Mouse (Mus musculus) ES-E14 (cell line): ENCODE results near the gene Olfr769. TPM values are rescaled to one million over a fixed set of nuclear protein-coding genes. Genes with fewer than 3 reads are reported as not detected.
"Not testable (repeated sequence)": the region's sequence is repeated elsewhere in the genome, so short reads cannot be mapped to it uniquely, and the experiment has no call there.

Source experiments
- DNase-seq: peaks from one replicate; pipeline ENCODE4 v3.0.0-alpha.2; 2013; ENCODE audit warnings: low read depth, low spot score
- H3K27ac ChIP-seq: 2 replicates; pipeline ENCODE4 v1.5.1; 2012; ENCODE audit warnings: low read depth, mild to moderate bottlenecking, low read length, moderate library complexity, mixed read lengths; ENCODE audit not compliant: poor library complexity, insufficient read depth, severe bottlenecking
- H3K36me3 ChIP-seq: 2 replicates; pipeline ENCODE4 v1.6.1; 2012; ENCODE audit warnings: mild to moderate bottlenecking, low read length, moderate library complexity, mixed read lengths; ENCODE audit not compliant: control insufficient read depth, poor library complexity, insufficient read depth, severe bottlenecking
- H3K4me1 ChIP-seq, 2 experiments: fragments of 150-350 bp in 1 of 2; sonication (generic) in 1 of 2; 2 replicates each; pipeline ENCODE4 v1.6.1; 2012; ENCODE audit warnings: low read length in 2 of 2, mild to moderate bottlenecking in 1 of 2, mixed read lengths in 1 of 2; ENCODE audit not compliant: control insufficient read depth in 2 of 2, insufficient read depth in 2 of 2, poor library complexity in 1 of 2
- H3K4me3 ChIP-seq, 2 experiments: fragments of 150-350 bp in 1 of 2; sonication (generic) in 1 of 2; 2 replicates each; pipeline ENCODE4 v1.5.1; 2012; ENCODE audit warnings: low read length in 2 of 2, low read depth in 1 of 2, mild to moderate bottlenecking in 1 of 2, mixed read lengths in 1 of 2; ENCODE audit not compliant: insufficient read depth in 1 of 2, poor library complexity in 1 of 2, severe bottlenecking in 1 of 2
- H3K9ac ChIP-seq: 2 replicates; pipeline ENCODE4 v1.6.1; 2012; ENCODE audit warnings: low read depth, mild to moderate bottlenecking, low read length, mixed read lengths; ENCODE audit not compliant: poor library complexity, insufficient read depth, severe bottlenecking
- H3K9me3 ChIP-seq: fragments of 150-350 bp; sonication (generic); 2 replicates; pipeline ENCODE4 v1.6.1; 2012; ENCODE audit warnings: low read depth, mild to moderate bottlenecking, low read length; ENCODE audit not compliant: control insufficient read depth, insufficient read depth
- CHD2 ChIP-seq: IDR thresholded peaks from 2 replicates; pipeline ENCODE4 v1.6.1; 2014; ENCODE audit warnings: mild to moderate bottlenecking, low read depth, low read length, inconsistent platforms
- HCFC1 ChIP-seq: IDR thresholded peaks from 2 replicates; pipeline ENCODE4 v1.6.1; 2012; ENCODE audit warnings: low read length, inconsistent platforms, borderline replicate concordance; ENCODE audit not compliant: insufficient read depth
- MAFK ChIP-seq: IDR thresholded peaks from 2 replicates; pipeline ENCODE4 v1.6.1; 2014; ENCODE audit warnings: mild to moderate bottlenecking, low read depth, low read length, inconsistent platforms; ENCODE audit not compliant: insufficient read depth
- ZC3H11A ChIP-seq: IDR thresholded peaks from 2 replicates; pipeline ENCODE4 v1.6.1; 2012; ENCODE audit warnings: low read depth, mild to moderate bottlenecking, inconsistent platforms, low read length, borderline replicate concordance
- ZNF384 ChIP-seq: IDR thresholded peaks from 2 replicates; pipeline ENCODE4 v1.6.1; 2012; ENCODE audit warnings: low read depth, low read length, inconsistent platforms
- in situ Hi-C, 2 experiments: fragments of 600-800 bp; cut with MboI; formaldehyde crosslinking; loops; one replicate each; pipeline ENCODE4 v1.15.1; 2025; ENCODE audit warnings: low sequenced_read_pairs in 2 of 2, inconsistent platforms in 1 of 2; ENCODE audit not compliant: unreplicated experiment in 2 of 2
- total RNA-seq: library from RNA; depleted of rRNA; stranded (reverse); fragments of 300-350 nt; gene quantifications from 2 replicates; pipeline ENCODE4 v1.2.3, GENCODE M21; 2012; rRNA removed

Gene Olfr769
- total RNA-seq, 1 experiment = not detected

DNA sequence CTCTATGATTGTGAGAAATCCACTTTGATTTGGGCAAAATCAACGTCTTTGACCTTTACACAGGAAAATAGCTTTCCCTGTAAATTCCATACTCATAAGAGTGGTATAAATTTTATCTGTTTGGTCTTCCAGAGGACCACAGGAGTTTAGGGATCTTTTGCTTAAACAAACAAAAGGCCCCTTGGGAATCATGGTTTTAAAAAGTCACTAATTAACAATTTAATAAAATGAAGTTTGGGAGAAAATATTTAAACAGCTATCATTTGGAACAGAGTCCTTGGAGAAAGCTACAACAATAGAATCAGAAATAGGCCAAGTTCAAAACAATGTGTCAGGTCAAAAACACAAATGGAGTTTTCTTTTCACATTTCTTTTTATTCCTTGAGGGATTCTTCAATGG is 18.4 kb downstream of the Olfr769 start, which contains the start of gene Olfr768:
Gene Olfr768, minus strand, starts transcription at position 101 of the 400 bp plus-strand sequence.
- no peak for DNase-seq
- H3K27ac ChIP-seq = no peak within 1 kb of the TSS
- in situ Hi-C loops = no loop called here
- no peak within 1 kb of the TSS for H3K4me3 ChIP-seq
- no peak within 1 kb of the TSS for H3K9ac ChIP-seq
- no peaks in the 10 kb centered on the region for H3K9me3 ChIP-seq
- no peaks in the 10 kb centered on the region for H3K36me3 ChIP-seq
- no peak for TF ChIP-seq HCFC1
- TF ChIP-seq MAFK = no peak
- no peak for TF ChIP-seq ZC3H11A
- no peak for TF ChIP-seq ZNF384
- TF ChIP-seq CHD2 = no peak
- no peaks in the 10 kb centered on the region for H3K4me1 ChIP-seq

DNA sequence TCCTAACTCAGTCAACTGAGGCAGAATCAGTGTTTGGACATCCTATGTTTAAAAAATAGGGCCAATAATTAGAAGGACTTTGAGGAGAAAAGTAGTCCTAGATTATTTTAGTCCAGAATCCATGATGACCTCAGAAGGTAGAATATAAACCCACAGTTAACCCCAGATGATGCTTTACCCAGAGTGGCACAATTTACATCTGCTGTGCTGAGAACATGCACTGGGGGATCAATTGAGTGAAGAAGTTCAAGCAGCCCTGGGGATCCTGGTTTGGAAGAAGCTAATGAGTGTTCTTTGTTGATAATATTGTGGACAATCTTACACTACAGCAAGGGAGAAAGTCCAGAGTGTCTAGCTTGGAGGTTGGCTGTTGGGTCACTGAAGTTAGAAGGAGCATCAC is 34.9 kb downstream of the Olfr769 start, which contains the start of gene Olfr767:
Gene Olfr767, minus strand, starts transcription at position 101 of the 400 bp plus-strand sequence.
- H3K4me3 ChIP-seq, in situ Hi-C loops, H3K36me3 ChIP-seq: not testable (repeated sequence)

DNA sequence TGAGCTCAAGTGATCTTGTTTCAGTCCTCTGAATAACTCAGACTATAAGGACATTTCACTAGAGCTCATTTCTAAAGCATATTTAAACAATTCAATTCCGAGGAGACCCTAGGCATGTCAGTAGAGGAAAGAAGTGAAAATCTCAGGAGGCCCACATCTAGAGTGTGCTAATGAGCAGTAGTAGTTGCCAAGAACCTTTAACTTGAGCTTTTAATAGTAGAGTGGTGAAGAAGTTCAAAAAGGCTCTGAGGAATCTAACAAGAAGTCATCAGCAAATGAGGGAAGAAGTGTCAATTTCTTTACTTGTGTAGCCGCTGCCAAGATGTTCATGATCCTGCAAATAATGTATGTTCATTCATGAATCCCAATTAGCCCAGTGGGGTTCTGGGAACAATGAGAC is 48.8 kb downstream of the Olfr769 start, which contains the start of gene Olfr766-ps1:
Gene Olfr766-ps1, minus strand, starts transcription at position 101 of the 400 bp plus-strand sequence.
- no peak for TF ChIP-seq CHD2
- TF ChIP-seq ZNF384 = no peak
- no peak for TF ChIP-seq HCFC1
- no peak for TF ChIP-seq ZC3H11A
- TF ChIP-seq MAFK = no peak
- H3K36me3 ChIP-seq = no peaks in the 10 kb centered on the region
- H3K9me3 ChIP-seq = no peaks in the 10 kb centered on the region
- in situ Hi-C loops = no loop called here
- no peak for DNase-seq
- H3K27ac ChIP-seq = no peak within 1 kb of the TSS
- H3K4me3 ChIP-seq = no peak within 1 kb of the TSS
- H3K4me1 ChIP-seq = no peaks in the 10 kb centered on the region
- no peak within 1 kb of the TSS for H3K9ac ChIP-seq

More for the DNA sequence above, 34.9 kb downstream of the Olfr769 start, which contains the start of gene Olfr767:
- not testable (repeated sequence) for H3K9ac ChIP-seq, H3K27ac ChIP-seq, H3K9me3 ChIP-seq, DNase-seq, H3K4me1 ChIP-seq

Other genes starting within 250 kb of the Olfr769 start
- 3.1 and 4.6 TPM in 2 replicates for gene Gdf11, start 226.1 kb downstream of the Olfr769 start, total RNA-seq
- gene Cd63, start 216.9 kb downstream of the Olfr769 start, total RNA-seq = 158 and 226 TPM in 2 replicates
- 3.9 and 6.8 TPM in 2 replicates for gene Rdh5, start 195.0 kb downstream of the Olfr769 start, total RNA-seq
- gene Bloc1s1, start 193.8 kb downstream of the Olfr769 start, total RNA-seq = 71.2 and 90.0 TPM in 2 replicates
- gene Itga7, start 184.0 kb downstream of the Olfr769 start, total RNA-seq = 10.1 and 17.6 TPM in 2 replicates
- gene Mettl7b, start 156.9 kb downstream of the Olfr769 start, total RNA-seq = 0.26 and 0.58 TPM in 2 replicates
- not detected in 2 replicates for gene Olfr9, start 128.4 kb downstream of the Olfr769 start, total RNA-seq
- not detected in 2 replicates for gene Olfr763, start 107.1 kb downstream of the Olfr769 start, total RNA-seq
- gene Olfr764-ps1, start 78.0 kb downstream of the Olfr769 start, total RNA-seq = not detected in 2 replicates
- gene Olfr765, start 67.9 kb downstream of the Olfr769 start, total RNA-seq = not detected in 2 replicates
- not detected in 2 replicates for gene Olfr766-ps1, start 48.9 kb downstream of the Olfr769 start, total RNA-seq
- not detected in 2 replicates for gene Olfr767, start 35.0 kb downstream of the Olfr769 start, total RNA-seq
- not detected in 2 replicates for gene Olfr768, start 18.5 kb downstream of the Olfr769 start, total RNA-seq
- gene Olfr770, start 21.1 kb upstream of the Olfr769 start, total RNA-seq = not detected in 2 replicates
- not detected in 2 replicates for gene Olfr771, start 46.9 kb upstream of the Olfr769 start, total RNA-seq
- gene Olfr772, start 60.1 kb upstream of the Olfr769 start, total RNA-seq = 0.21 TPM in 1 of 2 replicates, not detected in the other
- gene Olfr773, start 69.6 kb upstream of the Olfr769 start, total RNA-seq = not detected in 2 replicates
- not detected in 2 replicates for gene Olfr774, start 118.3 kb upstream of the Olfr769 start, total RNA-seq
- gene Olfr775, start 130.6 kb upstream of the Olfr769 start, total RNA-seq = not detected in 2 replicates
- gene Olfr776, start 141.3 kb upstream of the Olfr769 start, total RNA-seq = not detected in 2 replicates
- gene Olfr777, start 153.6 kb upstream of the Olfr769 start, total RNA-seq = not detected in 2 replicates
- gene Olfr780, start 200.3 kb upstream of the Olfr769 start, total RNA-seq = not detected in 2 replicates
- not detected in 2 replicates for gene Olfr781, start 211.0 kb upstream of the Olfr769 start, total RNA-seq
- not detected in 2 replicates for gene Olfr782, start 231.0 kb upstream of the Olfr769 start, total RNA-seq